Mouse (Mus musculus) liver, embryonic 14.5 days (tissue): ENCODE data around the gene Klf11. TPM values are rescaled to one million over a fixed set of nuclear protein-coding genes. Genes with fewer than 3 reads are reported as not detected.
A peak's percentile ranks its signal among the peaks of the same experiment; 100 is the strongest.

Experiments used
- ATAC-seq: fragments of 200-750 bp; cut with Nextera tagmentation; 2 replicates; pipeline ENCODE4 v1.8.0; 2017; ENCODE audit warnings: moderate number of reproducible peaks, mild to moderate bottlenecking, moderate library complexity; ENCODE audit not compliant: insufficient read depth
- DNase-seq, 3 experiments: peaks; one replicate each; pipeline ENCODE4 v3.0.0-alpha.2; 2012 to 2013; ENCODE audit warnings: low read depth in 3 of 3, low spot score in 3 of 3
- H3K27ac ChIP-seq: fragments of 300-500 bp; sonication (generic); 2 replicates; pipeline ENCODE4 v1.5.1; 2014; ENCODE audit warnings: moderate library complexity, mild to moderate bottlenecking, control low read depth, inconsistent platforms
- H3K27me3 ChIP-seq: fragments of 300-500 bp; sonication (generic); 2 replicates; pipeline ENCODE4 v1.6.1; 2014; ENCODE audit warnings: mild to moderate bottlenecking, low read length, moderate library complexity; ENCODE audit not compliant: control insufficient read depth, insufficient read depth
- H3K36me3 ChIP-seq: fragments of 300-500 bp; sonication (generic); replicated peaks from 2 replicates; pipeline ENCODE4 v1.6.1; 2014; ENCODE audit warnings: low read depth; ENCODE audit not compliant: control insufficient read depth, insufficient read depth
- H3K4me1 ChIP-seq, 2 experiments: fragments of 200-500 bp in 1 of 2; fragments of 300-500 bp in 1 of 2; sonication (generic) in 1 of 2; replicated peaks; 2 replicates each; pipeline ENCODE4 v1.6.1; 2012 to 2014; ENCODE audit warnings: antibody characterized with exemption in 1 of 2, inconsistent platforms in 1 of 2, low read length in 1 of 2; ENCODE audit not compliant: control insufficient read depth in 2 of 2, insufficient read depth in 2 of 2
- H3K4me2 ChIP-seq: fragments of 300-500 bp; sonication (generic); 2 replicates; pipeline ENCODE4 v1.6.1; 2014; ENCODE audit warnings: low read depth, mild to moderate bottlenecking, control low read depth, moderate library complexity
- H3K4me3 ChIP-seq, 2 experiments: fragments of 200-500 bp in 1 of 2; fragments of 300-500 bp in 1 of 2; sonication (generic) in 1 of 2; 2 replicates each; pipeline ENCODE4 v1.5.1; 2012 to 2014; ENCODE audit warnings: low read depth in 2 of 2, low read length in 2 of 2, mild to moderate bottlenecking in 2 of 2, control low read depth in 1 of 2, inconsistent platforms in 1 of 2, moderate library complexity in 1 of 2; ENCODE audit not compliant: insufficient read depth in 1 of 2
- H3K9ac ChIP-seq: fragments of 300-500 bp; sonication (generic); replicated peaks from 2 replicates; pipeline ENCODE4 v1.6.1; 2014; ENCODE audit warnings: mild to moderate bottlenecking, control low read depth, moderate library complexity
- H3K9me3 ChIP-seq: fragments of 300-500 bp; sonication (generic); 2 replicates; pipeline ENCODE4 v1.6.1; 2016; ENCODE audit warnings: low read length, mixed read lengths; ENCODE audit not compliant: control insufficient read depth
- CTCF ChIP-seq: IDR thresholded peaks from 2 replicates; pipeline ENCODE4 v1.5.1; 2016; ENCODE audit warnings: antibody characterized with exemption, low read depth, control low read depth
- EP300 ChIP-seq: IDR thresholded peaks from 2 replicates; pipeline ENCODE4 v1.6.1; 2016; ENCODE audit warnings: antibody characterized with exemption, low read depth
- WGBS: fragments of 180-500 bp; shearing (Covaris S2); extraction: QIAGEN DNeasy Blood & Tissue Kit; methylation state at CpG from one replicate; pipeline ENCODE4 v1.1.7; 2014; ENCODE audit not compliant: insufficient replicate concordance; 5-methylcytosine and 5-hydroxymethylcytosine counted together
- polyA plus RNA-seq, 2 experiments: library from polyadenylated mRNA; depleted of rRNA in 1 of 2; stranded (reverse) in 1 of 2; unstranded in 1 of 2; fragments of >200 nt; fragmentation: Nextera tagmentation in 1 of 2; extraction: Ambion mirVana in 1 of 2; gene quantifications; 2 replicates each; pipeline versions ENCODE4 v1.2.1 to v1.2.3; 2012 to 2014

The Klf11 gene
- polyA plus RNA-seq, 2 experiments, result 5.4 to 6.9 TPM

DNA sequence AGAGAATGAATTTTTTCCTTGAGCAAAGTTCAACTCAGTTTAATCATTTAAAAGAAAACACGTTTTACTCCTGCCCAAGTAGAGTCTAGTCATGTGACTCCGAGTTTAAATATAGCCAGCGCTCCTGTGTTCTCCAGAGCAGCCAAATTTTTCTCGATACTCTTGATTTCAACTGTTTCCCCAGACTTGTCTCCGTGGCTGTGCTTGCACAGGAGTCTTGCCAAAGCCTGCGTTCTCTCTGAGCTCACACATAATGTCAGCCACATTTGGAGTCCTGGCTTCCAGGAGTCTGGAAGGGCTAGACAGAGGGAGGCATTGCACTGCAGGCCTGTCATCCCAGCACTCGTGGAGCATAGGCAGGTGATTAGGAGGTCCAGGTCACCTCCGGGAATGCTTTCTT is 31.5 kb downstream of the Klf11 start:
- H3K4me2 ChIP-seq, result no peak overlapping the region

DNA sequence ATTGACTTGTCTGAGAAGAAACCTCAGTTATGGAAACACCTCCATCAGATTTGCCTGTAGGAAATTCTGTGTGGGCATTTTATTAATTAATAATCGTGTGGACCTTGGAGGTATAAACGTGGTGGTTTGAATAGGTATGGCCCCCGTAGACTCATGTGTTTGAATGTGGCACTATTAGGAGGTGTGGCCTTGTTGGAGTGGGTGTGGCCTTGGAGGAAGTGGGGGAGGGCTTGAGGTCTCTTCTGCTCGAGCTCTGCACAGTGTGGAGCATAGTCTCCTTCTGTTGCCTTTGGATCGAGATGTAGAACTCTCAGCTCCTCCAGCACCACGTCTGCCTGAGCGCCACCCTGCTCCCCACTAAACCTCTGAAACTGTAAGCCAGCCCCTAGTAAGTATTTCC is 32.4 kb downstream of the Klf11 start:
- TF ChIP-seq EP300 (no peak), CTCF (no peak)

More for the DNA sequence above, 31.5 kb downstream of the Klf11 start:
- no peak for TF ChIP-seq CTCF
- TF ChIP-seq EP300, result no peak
- H3K27ac ChIP-seq, result no peak overlapping the region
- no peak overlapping the region for H3K9ac ChIP-seq
- ATAC-seq (no peak), DNase-seq (no peak)
- peaks cover 49% of the 10 kb centered on the region for H3K27me3 ChIP-seq
- no peaks in the 10 kb centered on the region for H3K36me3 ChIP-seq
- no peaks in the 10 kb centered on the region for H3K9me3 ChIP-seq
- H3K4me1 ChIP-seq, result peaks cover 0 to 9% of the 10 kb centered on the region in 2 experiments; a peak in 2 of 4 replicates
- 45% methylated on average over 8 of the region's 8 CpGs for WGBS
- no peak overlapping the region for H3K4me3 ChIP-seq

DNA sequence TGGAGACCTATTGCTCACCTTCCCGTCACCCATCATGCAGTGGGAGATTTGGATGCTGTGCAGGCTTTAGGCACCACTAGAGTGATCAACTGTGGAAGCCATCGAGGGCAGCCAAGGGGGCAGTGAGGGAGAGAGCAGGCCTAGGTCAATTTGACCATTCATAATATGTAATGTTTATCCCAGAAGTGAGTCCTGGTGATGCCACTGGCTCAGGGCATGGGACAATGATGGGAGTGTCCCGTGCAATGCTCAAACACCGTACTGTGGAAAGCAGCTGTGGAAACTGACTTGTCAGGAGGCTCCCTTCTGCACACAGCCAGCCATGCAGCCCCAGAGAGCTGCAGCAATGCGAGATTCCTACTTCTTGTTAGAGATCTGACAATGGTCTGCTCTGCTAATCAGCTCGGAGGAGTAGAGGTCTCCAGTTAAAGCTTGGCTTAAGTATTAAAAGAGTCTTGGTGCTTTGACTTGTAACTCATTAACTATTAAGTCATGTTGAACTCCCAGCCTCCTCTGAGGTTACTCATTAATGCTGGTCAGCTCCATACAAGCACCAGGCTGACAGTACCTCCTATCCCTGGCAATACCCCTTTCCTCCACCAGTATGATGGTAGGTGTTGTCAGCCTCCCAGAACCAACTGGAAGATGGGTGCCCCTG is 35.1 kb downstream of the Klf11 start:
- peak; percentile 79 for ATAC-seq
- 50% methylated on average over 6 of the region's 6 CpGs for whole genome bisulfite sequencing
- no peak overlapping the region for H3K27ac ChIP-seq

More for the DNA sequence above, 32.4 kb downstream of the Klf11 start:
- H3K27me3 ChIP-seq, result peaks cover 47% of the 10 kb centered on the region
- no peak overlapping the region for H3K4me2 ChIP-seq
- 45% methylated on average over 7 of the region's 7 CpGs for WGBS
- H3K9ac ChIP-seq, result no peak overlapping the region
- ATAC-seq (no peak), DNase-seq (no peak)
- no peaks in the 10 kb centered on the region for H3K36me3 ChIP-seq
- H3K9me3 ChIP-seq, result no peaks in the 10 kb centered on the region
- H3K4me1 ChIP-seq, result peaks cover 0 to 9% of the 10 kb centered on the region in 2 experiments; a peak in 2 of 4 replicates
- no peak overlapping the region for H3K27ac ChIP-seq
- H3K4me3 ChIP-seq, result no peak overlapping the region

DNA sequence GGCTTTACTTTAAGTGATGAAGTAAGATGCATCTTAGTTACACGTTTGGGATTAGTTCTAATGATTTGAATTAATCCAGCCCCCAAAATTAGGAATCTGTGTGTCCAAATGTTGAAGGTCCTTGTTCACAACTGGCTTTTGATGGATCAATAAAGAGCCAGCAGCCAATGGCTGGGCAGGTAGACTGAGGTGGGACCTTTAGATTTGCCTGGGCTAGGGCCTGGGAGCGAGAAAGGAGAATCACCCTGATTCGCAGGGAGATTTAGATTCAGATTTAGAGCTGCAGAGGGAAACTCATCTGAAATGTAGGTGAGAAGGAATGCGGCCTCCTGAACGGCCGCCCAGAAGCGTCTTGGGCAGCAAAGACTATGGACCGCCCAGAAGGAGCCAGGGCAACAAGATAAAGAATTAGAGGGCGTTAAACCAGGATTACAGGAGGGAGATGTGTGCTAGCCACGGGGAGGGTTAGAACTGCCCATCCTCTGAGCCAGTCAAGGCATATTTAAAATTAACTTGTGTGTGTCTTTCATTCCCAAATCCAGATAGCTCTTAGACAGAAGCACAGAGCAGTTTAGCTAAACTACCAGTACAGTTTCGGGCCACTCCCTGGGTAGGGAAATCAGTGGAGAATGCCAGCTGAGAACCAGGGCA is 35.7 kb downstream of the Klf11 start:
- 51% methylated on average over 11 of the region's 11 CpGs for WGBS

More for the DNA sequence above, 35.1 kb downstream of the Klf11 start:
- peaks cover 20% of the 10 kb centered on the region for H3K27me3 ChIP-seq
- DNase-seq, result no peak
- no peak overlapping the region for H3K4me3 ChIP-seq
- H3K4me2 ChIP-seq, result peak overlapping the region; percentile 18
- no peak overlapping the region for H3K9ac ChIP-seq
- no peaks in the 10 kb centered on the region for H3K36me3 ChIP-seq
- H3K9me3 ChIP-seq, result no peaks in the 10 kb centered on the region
- peaks cover 0 to 9% of the 10 kb centered on the region in 2 experiments; a peak in 2 of 4 replicates for H3K4me1 ChIP-seq
- TF ChIP-seq CTCF (no peak), EP300 (no peak)

GRCm38 (mm10) chr12:24690351-24690750 is 39.3 kb downstream of the Klf11 start:
- no peak overlapping the region for H3K27ac ChIP-seq
- no peak for ATAC-seq
- H3K9me3 ChIP-seq, result no peaks in the 10 kb centered on the region
- no peak for DNase-seq
- TF ChIP-seq EP300, result no peak
- TF ChIP-seq CTCF, result no peak
- no peaks in the 10 kb centered on the region for H3K36me3 ChIP-seq
- H3K4me3 ChIP-seq, result no peak overlapping the region
- H3K27me3 ChIP-seq, result no peaks in the 10 kb centered on the region
- H3K9ac ChIP-seq, result no peak overlapping the region
- no peak overlapping the region for H3K4me2 ChIP-seq
- no peaks in the 10 kb centered on the region for H3K4me1 ChIP-seq
- 73% methylated on average over 3 of the region's 3 CpGs for WGBS

More for the DNA sequence above, 35.7 kb downstream of the Klf11 start:
- H3K27me3 ChIP-seq, result peaks cover 13% of the 10 kb centered on the region
- ATAC-seq (peak; percentile 65), DNase-seq (no peak)
- no peaks in the 10 kb centered on the region for H3K36me3 ChIP-seq
- peaks cover 0 to 5% of the 10 kb centered on the region in 2 experiments; a peak in 2 of 4 replicates for H3K4me1 ChIP-seq
- TF ChIP-seq CTCF, result no peak
- no peak overlapping the region for H3K4me3 ChIP-seq
- H3K27ac ChIP-seq, result no peak overlapping the region
- H3K9me3 ChIP-seq, result no peaks in the 10 kb centered on the region
- no peak overlapping the region for H3K9ac ChIP-seq
- no peak overlapping the region for H3K4me2 ChIP-seq
